Mouse (Mus musculus) G1E (cell line): ENCODE results near the gene Ccr9.

Source experiments
- CTCF ChIP-seq: IDR thresholded peaks from 2 replicates; pipeline ENCODE4 v1.5.1; 2012; ENCODE audit warnings: low read depth, low read length, inconsistent platforms, mixed read lengths
- GATA1 ChIP-seq: IDR thresholded peaks from 2 replicates; pipeline ENCODE4 v1.6.1; 2012; ENCODE audit warnings: borderline replicate concordance, low read length, inconsistent platforms, mixed read lengths

- TF ChIP-seq CTCF: no peak
- TF ChIP-seq GATA1: no peak
These were observed 137.8 kb downstream of the Ccr9 start for GRCm38 (mm10) chr9:123815996-123816395.
